Mouse (Mus musculus) G1E-ER4 (cell line): Measurements from ENCODE around the gene Rap2c. TPM values are rescaled to one million over a fixed set of nuclear protein-coding genes. Genes with fewer than 3 reads are reported as not detected.

Source experiments
- GATA1 ChIP-seq: IDR thresholded peaks from one replicate; pipeline ENCODE4 v1.8.0; 2012; ENCODE audit warnings: low read length, inconsistent platforms
- polyA plus RNA-seq: library from polyadenylated mRNA; stranded (reverse); fragments of >175 nt; gene quantifications from 2 replicates; pipeline ENCODE4 v1.2.3, GENCODE M21; 2012

The Rap2c gene
- polyA plus RNA-seq, 1 experiment = 1.3 TPM

DNA sequence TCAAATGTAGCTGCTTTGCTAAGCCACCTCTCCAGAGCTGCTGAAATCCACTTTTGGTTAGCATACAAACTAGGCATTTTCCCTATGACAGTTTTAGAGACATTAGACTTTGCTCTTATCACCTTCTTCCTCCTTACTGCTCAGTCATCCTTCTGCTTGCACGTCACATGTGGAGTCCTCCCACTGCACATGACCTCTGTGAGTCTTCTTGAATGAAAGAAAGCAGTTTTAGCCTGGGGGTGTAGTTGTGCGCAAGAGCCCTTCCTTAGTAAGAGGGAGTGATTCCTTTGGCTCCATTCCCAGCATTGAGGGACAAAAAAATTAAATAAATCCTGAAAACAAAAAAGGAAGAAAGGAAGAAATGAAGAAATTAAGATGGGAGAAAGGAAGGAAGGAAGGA is 22.5 kb downstream of the Rap2c start:
- TF ChIP-seq GATA1 = no peak

DNA sequence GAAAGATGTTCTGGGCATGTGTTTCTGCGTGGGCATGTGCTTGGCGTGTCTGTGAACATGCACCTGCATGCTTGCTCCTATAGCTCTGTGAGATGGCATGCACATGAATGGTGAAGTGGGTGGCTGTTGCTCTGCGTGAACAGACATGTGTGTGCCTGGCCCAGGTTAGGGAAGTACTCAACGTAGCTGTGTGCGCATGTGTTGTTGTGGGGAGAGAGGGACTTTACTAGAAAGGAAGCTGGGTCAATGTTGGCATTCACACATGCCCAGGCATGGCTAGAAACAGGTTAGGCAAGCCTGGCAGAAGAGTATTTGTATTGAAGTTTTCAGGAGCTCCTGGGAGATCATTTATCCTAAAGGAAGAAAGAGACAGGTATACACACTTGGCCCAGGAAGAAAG is 26.5 kb downstream of the Rap2c start:
- no peak for TF ChIP-seq GATA1

DNA sequence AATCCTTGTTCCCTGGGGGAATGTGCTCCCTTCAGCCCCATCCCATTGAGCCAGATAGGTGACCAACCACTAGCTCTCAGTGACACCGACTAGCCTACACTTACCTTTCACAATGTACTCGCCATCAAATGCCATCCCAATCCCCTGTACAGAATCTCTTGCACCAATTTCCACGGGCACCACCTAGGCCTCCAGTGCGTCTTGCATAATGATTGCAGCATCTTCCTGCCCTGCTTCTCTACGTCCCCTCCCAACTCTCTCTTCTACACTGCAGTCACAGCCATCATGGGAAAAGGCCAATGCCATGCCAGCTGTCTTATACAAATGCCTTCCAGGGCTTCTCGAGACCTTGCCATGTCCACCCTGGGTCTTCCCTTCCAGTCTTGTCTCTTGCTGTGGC is 27.9 kb downstream of the Rap2c start:
- TF ChIP-seq GATA1 = no peak

DNA sequence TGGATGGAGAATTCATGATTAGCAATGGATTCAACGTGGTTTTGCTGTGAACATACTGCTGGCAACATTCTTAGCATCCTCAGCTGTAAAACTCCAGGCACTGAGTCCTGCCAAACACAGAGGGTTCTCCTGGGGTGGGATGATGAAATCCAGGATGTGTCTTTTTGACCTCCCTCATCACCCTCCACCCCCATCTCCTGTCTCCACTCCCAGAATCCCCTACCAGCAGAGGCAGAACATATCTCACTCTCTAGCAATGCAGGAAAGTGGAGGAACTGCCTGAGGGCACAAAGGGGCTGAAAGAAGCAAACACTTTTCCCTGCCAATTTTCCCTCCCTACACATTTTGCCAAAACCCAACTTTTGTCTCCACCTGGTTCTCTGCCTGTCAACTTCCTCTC is 29.2 kb downstream of the Rap2c start:
- no peak for TF ChIP-seq GATA1

DNA sequence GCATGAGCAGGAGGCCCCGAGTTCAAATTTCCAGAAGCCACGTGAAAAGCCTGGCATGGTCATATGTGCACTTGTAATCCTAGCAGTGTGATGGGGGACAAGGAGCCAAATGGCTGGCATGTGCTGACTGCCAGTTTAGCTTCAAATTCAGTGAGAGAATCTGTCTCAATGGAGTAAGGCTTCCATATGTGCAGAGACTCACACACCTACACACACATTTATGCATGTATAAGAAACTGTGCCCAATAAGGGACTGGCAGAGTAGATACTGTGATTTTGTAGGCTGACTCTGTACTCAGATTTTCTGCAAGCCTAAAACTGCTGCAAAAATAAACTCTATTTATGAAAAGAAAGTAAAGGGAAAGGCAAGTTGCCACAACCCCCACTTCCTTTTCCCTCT is 39.4 kb downstream of the Rap2c start:
- no peak for TF ChIP-seq GATA1

DNA sequence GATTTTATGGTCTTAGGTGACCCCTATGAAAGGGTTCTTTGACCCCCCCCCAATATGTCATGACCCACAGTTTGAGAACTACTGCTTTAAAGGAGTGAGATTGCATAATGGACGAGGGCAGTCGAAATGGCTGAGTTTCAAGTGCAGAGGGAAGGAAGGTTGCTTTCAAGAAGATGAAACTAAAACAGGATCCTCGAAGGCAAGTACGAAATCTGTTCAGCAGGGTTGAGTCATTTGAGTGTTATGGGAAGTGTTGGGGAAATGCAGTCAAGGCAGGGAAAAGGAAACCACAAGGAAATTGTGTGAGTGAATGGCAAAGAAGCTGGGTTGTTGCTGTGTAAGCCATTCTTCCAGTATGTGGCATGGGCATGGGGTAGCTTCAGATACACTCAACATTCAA is 45.7 kb downstream of the Rap2c start:
- no peak for TF ChIP-seq GATA1

DNA sequence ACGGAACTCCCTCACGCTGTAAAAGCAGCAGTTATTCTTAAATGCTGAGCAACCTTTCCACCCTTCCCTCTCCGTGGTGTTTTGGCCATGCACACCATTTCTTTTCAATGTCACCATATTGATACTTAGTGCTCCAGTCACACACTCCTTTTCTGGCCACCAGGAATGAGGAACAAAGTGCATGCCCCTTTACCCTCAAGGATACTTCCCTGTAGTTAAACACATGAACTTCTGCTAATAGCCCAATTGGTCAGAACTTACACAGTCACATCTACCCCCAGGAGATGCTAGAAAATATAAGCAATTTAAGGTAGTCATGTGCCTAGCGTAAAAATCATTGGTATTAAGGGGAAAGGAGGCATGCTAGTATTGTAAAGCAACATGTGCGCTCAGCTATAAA is 47.9 kb downstream of the Rap2c start:
- no peak for TF ChIP-seq GATA1

DNA sequence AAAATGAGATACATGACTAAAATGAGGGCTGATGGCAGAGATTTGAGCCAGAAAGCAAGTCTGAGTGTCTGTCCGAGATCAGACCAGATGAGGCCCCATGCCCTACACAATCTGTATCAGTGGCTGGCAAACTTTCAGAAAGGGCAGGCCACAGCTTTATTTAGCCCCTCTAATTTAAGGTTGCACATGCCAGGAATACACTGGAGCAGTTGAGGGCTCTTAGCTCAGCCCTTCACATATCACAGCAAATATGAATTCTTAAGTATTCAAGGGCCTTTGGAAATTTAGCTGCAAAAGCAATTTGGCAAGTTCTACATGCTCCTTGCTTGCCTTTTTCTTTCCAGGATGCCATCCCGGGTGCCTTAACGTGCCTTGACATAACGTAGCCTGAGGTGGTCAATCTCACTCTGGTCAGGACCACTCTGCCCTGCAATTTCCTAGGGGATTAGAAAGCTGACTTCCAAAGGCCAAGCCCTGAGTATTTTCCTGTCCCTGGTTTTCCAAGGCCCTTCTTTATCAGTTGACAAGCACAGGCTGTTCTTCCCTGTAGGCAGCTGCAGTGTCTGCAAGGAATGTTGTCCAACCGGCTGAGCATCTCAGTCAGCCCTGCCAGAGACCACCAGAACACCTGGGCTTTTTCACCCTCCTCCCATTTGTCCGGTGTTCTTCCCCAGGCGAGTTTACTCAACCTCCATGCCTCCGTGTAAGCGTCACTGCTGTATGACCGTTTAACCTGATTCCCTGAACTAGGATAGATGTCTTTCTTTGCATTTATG is 49.5 kb downstream of the Rap2c start:
- no peak for TF ChIP-seq GATA1

DNA sequence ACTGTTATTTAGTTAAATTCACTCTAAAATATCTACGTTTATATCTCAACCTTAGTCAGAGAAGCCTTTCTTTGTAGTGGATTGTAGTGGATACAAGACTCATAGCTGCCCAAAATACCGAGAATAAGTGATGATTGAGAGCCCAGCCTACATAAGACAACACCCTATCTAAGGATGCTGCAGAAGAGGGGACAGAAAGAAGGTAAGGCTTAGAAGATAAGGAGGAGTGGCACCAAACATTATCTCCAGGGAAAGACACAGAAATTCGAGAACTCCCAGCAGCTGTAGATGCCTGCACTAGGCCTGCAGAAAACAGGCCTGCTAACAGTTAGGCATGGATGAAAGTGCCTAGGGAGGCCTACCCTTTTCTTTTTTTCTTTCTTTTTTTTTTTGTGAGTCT is 52.7 kb downstream of the Rap2c start:
- TF ChIP-seq GATA1 = peak; percentile 8

DNA sequence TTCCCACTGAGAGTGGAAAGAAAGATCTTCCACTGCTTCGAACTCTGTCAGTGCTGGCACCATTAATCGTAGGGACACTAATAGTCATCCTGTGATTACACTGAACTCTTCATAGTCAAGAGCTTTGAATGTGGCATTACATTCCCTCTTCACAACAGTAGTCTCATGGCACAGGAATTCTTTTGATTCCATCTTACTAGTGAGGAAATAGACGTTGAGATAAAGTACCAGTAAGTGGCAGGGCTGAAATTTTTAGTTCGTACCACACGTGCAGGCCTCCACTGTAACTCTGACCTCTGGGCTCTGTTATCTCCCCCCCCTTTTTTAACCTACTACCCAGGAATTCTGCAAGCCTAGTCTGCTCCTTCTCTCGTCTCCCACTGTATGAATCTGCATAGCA is 54.9 kb downstream of the Rap2c start:
- TF ChIP-seq GATA1 = no peak

Other genes starting within 250 kb of the Rap2c start
- gene Stk26, start 177.0 kb downstream of the Rap2c start, polyA plus RNA-seq = not detected in 2 replicates
- gene Frmd7, start 75.3 kb downstream of the Rap2c start, polyA plus RNA-seq = not detected in 2 replicates
- gene Mbnl3, start 188.5 kb upstream of the Rap2c start, polyA plus RNA-seq = 1.5 and 1.9 TPM in 2 replicates